Mouse (Mus musculus) forebrain, embryonic 15.5 days (tissue): ENCODE measurements at regions not wholly inside any gene's neighbourhood (a gene's known extent, or its start where the extent isn't known, plus 50 kb on each side); places are given as distances from the start of the nearest gene placed in this dataset.

ENCODE experiments used
- ATAC-seq: fragments of 200-750 bp; cut with Nextera tagmentation; replicated peaks from 2 replicates; pipeline ENCODE4 v1.8.0; 2017; ENCODE audit warnings: mild to moderate bottlenecking, moderate TSS enrichment, moderate library complexity
- H3K27ac ChIP-seq: fragments of 300-500 bp; sonication (generic); replicated peaks from 2 replicates; pipeline ENCODE4 v1.5.1; 2015; ENCODE audit warnings: mild to moderate bottlenecking, inconsistent platforms
- H3K27me3 ChIP-seq: fragments of 300-500 bp; sonication (generic); 2 replicates; pipeline ENCODE4 v1.6.1; 2015; ENCODE audit warnings: inconsistent platforms
- H3K36me3 ChIP-seq: fragments of 300-500 bp; sonication (generic); 2 replicates; pipeline ENCODE4 v1.6.1; 2015; ENCODE audit warnings: mild to moderate bottlenecking, inconsistent platforms
- H3K4me1 ChIP-seq: fragments of 300-500 bp; sonication (generic); 2 replicates; pipeline ENCODE4 v1.6.1; 2015; ENCODE audit warnings: inconsistent platforms
- H3K4me2 ChIP-seq: fragments of 300-500 bp; sonication (generic); replicated peaks from 2 replicates; pipeline ENCODE4 v1.6.1; 2015; ENCODE audit warnings: mild to moderate bottlenecking, inconsistent platforms
- H3K4me3 ChIP-seq: fragments of 300-500 bp; sonication (generic); 2 replicates; pipeline ENCODE4 v1.5.1; 2015; ENCODE audit warnings: mild to moderate bottlenecking, inconsistent platforms
- H3K9ac ChIP-seq: fragments of 300-500 bp; sonication (generic); replicated peaks from 2 replicates; pipeline ENCODE4 v1.6.1; 2015; ENCODE audit warnings: mild to moderate bottlenecking, inconsistent platforms
- H3K9me3 ChIP-seq: fragments of 300-500 bp; sonication (generic); 2 replicates; pipeline ENCODE4 v1.6.1; 2016; ENCODE audit warnings: inconsistent platforms
- WGBS: fragments of 180-500 bp; shearing (Covaris S2); methylation state at CpG from one replicate; pipeline ENCODE4 v1.1.7; 2015; ENCODE audit warnings: mixed read lengths; 5-methylcytosine and 5-hydroxymethylcytosine counted together

GRCm38 (mm10) chr5:146657228-146657627 is 72.2 kb upstream of the Gpr12 start:
- no peaks in the 10 kb centered on the region for H3K27me3 ChIP-seq
- H3K4me1 ChIP-seq = no peaks in the 10 kb centered on the region
- no peaks in the 10 kb centered on the region for H3K9me3 ChIP-seq
- H3K4me2 ChIP-seq = no peak overlapping the region
- no peak overlapping the region for H3K9ac ChIP-seq
- no peak overlapping the region for H3K4me3 ChIP-seq
- no peaks in the 10 kb centered on the region for H3K36me3 ChIP-seq
- H3K27ac ChIP-seq = no peak overlapping the region
- WGBS = 90% methylated on average over 2 of the region's 2 CpGs
- no peak for ATAC-seq

GRCm38 (mm10) chr5:146655394-146655793 is 70.4 kb upstream of the Gpr12 start:
- WGBS = 86% methylated on average over 7 of the region's 7 CpGs
- H3K4me2 ChIP-seq = no peak overlapping the region
- no peaks in the 10 kb centered on the region for H3K4me1 ChIP-seq
- no peaks in the 10 kb centered on the region for H3K9me3 ChIP-seq
- H3K36me3 ChIP-seq = no peaks in the 10 kb centered on the region
- no peak for ATAC-seq
- H3K9ac ChIP-seq = no peak overlapping the region
- no peaks in the 10 kb centered on the region for H3K27me3 ChIP-seq
- no peak overlapping the region for H3K27ac ChIP-seq
- H3K4me3 ChIP-seq = no peak overlapping the region

- H3K27ac ChIP-seq = no peak overlapping the region
- 64% methylated on average over 19 of the region's 19 CpGs for WGBS
- H3K4me2 ChIP-seq = no peak overlapping the region
- H3K9me3 ChIP-seq = no peaks in the 10 kb centered on the region
- no peak overlapping the region for H3K9ac ChIP-seq
- H3K4me1 ChIP-seq = no peaks in the 10 kb centered on the region
- no peak overlapping the region for H3K4me3 ChIP-seq
- H3K36me3 ChIP-seq = no peaks in the 10 kb centered on the region
- ATAC-seq = no peak
- no peaks in the 10 kb centered on the region for H3K27me3 ChIP-seq
Observed at GRCm38 (mm10) chr5:146653686-146654450, 68.8 kb upstream of the Gpr12 start.

GRCm38 (mm10) chr5:146652874-146653273 is 67.8 kb upstream of the Gpr12 start:
- Histone ChIP-seq H3K27ac (no peak overlapping the region), H3K27me3 (no peaks in the 10 kb centered on the region), H3K4me3 (no peak overlapping the region), H3K9me3 (no peaks in the 10 kb centered on the region), H3K4me1 (peaks cover 2% of the 10 kb centered on the region; the same call in 1 of the 2 replicates), H3K36me3 (no peaks in the 10 kb centered on the region), H3K4me2 (no peak overlapping the region), H3K9ac (no peak overlapping the region)
- ATAC-seq = no peak; the same call in 1 of the 2 replicates
- WGBS = 3% methylated on average over 5 of the region's 5 CpGs

GRCm38 (mm10) chr5:146648519-146649060 is 63.6 kb upstream of the Gpr12 start:
- 75% methylated on average over 4 of the region's 4 CpGs for WGBS
- no peak overlapping the region for H3K4me3 ChIP-seq
- no peak overlapping the region for H3K27ac ChIP-seq
- H3K9ac ChIP-seq = no peak overlapping the region
- no peak overlapping the region for H3K4me2 ChIP-seq
- H3K27me3 ChIP-seq = no peaks in the 10 kb centered on the region
- H3K9me3 ChIP-seq = no peaks in the 10 kb centered on the region
- peaks cover 5% of the 10 kb centered on the region; the same call in 1 of the 2 replicates for H3K4me1 ChIP-seq
- no peak for ATAC-seq
- no peaks in the 10 kb centered on the region for H3K36me3 ChIP-seq

GRCm38 (mm10) chr5:146647628-146648380 is 62.8 kb upstream of the Gpr12 start:
- no peak for ATAC-seq
- Histone ChIP-seq H3K4me2 (no peak overlapping the region), H3K27me3 (no peaks in the 10 kb centered on the region), H3K9ac (no peak overlapping the region), H3K9me3 (no peaks in the 10 kb centered on the region), H3K4me1 (peaks cover 5% of the 10 kb centered on the region; the same call in 1 of the 2 replicates), H3K27ac (no peak overlapping the region), H3K4me3 (no peak overlapping the region), H3K36me3 (no peaks in the 10 kb centered on the region)
- WGBS = 11% methylated on average over 11 of the region's 11 CpGs

GRCm38 (mm10) chr5:146644499-146644898 is 59.5 kb upstream of the Gpr12 start:
- H3K9me3 ChIP-seq = no peaks in the 10 kb centered on the region

GRCm38 (mm10) chr5:146641931-146642330 is 56.9 kb upstream of the Gpr12 start:
- Histone ChIP-seq H3K9me3 (no peaks in the 10 kb centered on the region), H3K27me3 (no peaks in the 10 kb centered on the region), H3K9ac (no peak overlapping the region), H3K27ac (no peak overlapping the region), H3K36me3 (no peaks in the 10 kb centered on the region), H3K4me1 (no peaks in the 10 kb centered on the region), H3K4me3 (no peak overlapping the region), H3K4me2 (no peak overlapping the region)
- WGBS = 72% methylated on average over 6 of the region's 6 CpGs
- ATAC-seq = no peak

More at GRCm38 (mm10) chr5:146644499-146644898, 59.5 kb upstream of the Gpr12 start:
- Histone ChIP-seq H3K4me3 (no peak overlapping the region), H3K4me1 (peaks cover 5% of the 10 kb centered on the region; the same call in 1 of the 2 replicates), H3K36me3 (no peaks in the 10 kb centered on the region), H3K9ac (no peak overlapping the region), H3K4me2 (no peak overlapping the region), H3K27me3 (no peaks in the 10 kb centered on the region), H3K27ac (no peak overlapping the region)
- 3% methylated on average over 4 of the region's 4 CpGs for WGBS
- no peak for ATAC-seq

- no peak for ATAC-seq
Observed at GRCm38 (mm10) chr5:146636859-146637258, 51.8 kb upstream of the Gpr12 start.

More at GRCm38 (mm10) chr5:146636859-146637258, 51.8 kb upstream of the Gpr12 start:
- Histone ChIP-seq H3K27me3 (no peaks in the 10 kb centered on the region), H3K36me3 (no peaks in the 10 kb centered on the region), H3K27ac (no peak overlapping the region), H3K4me1 (no peaks in the 10 kb centered on the region; the same call in 1 of the 2 replicates), H3K9ac (no peak overlapping the region), H3K9me3 (no peaks in the 10 kb centered on the region), H3K4me3 (no peak overlapping the region), H3K4me2 (no peak overlapping the region)
- 89% methylated on average over 6 of the region's 6 CpGs for WGBS
